Mouse (Mus musculus) testis, adult 2 months (tissue): ENCODE data around the gene Olfr1122. TPM values are rescaled to one million over a fixed set of nuclear protein-coding genes. Genes with fewer than 3 reads are reported as not detected.
"Not testable (repeated sequence)": the region's sequence is repeated elsewhere in the genome, so short reads cannot be mapped to it uniquely, and the experiment has no call there.

Experiments used
- H3K27ac ChIP-seq: fragments of 200-500 bp; 2 replicates; pipeline ENCODE4 v1.5.1; 2012; ENCODE audit warnings: low read depth, low read length; ENCODE audit not compliant: control insufficient read depth, insufficient read depth
- H3K27me3 ChIP-seq: fragments of 200-500 bp; 2 replicates; pipeline ENCODE4 v1.6.1; 2012; ENCODE audit warnings: mild to moderate bottlenecking, low read length, moderate library complexity; ENCODE audit not compliant: control insufficient read depth, insufficient read depth
- H3K36me3 ChIP-seq: fragments of 200-500 bp; 2 replicates; pipeline ENCODE4 v1.6.1; 2012; ENCODE audit warnings: mild to moderate bottlenecking, low read length; ENCODE audit not compliant: control insufficient read depth, insufficient read depth
- H3K4me1 ChIP-seq: fragments of 200-500 bp; 2 replicates; pipeline ENCODE4 v1.6.1; 2012; ENCODE audit warnings: low read length; ENCODE audit not compliant: control insufficient read depth, insufficient read depth
- H3K4me3 ChIP-seq: fragments of 200-500 bp; 2 replicates; pipeline ENCODE4 v1.5.1; 2012; ENCODE audit warnings: low read depth, mild to moderate bottlenecking, low read length, moderate library complexity, mixed read lengths; ENCODE audit not compliant: control insufficient read depth
- CTCF ChIP-seq: fragments of 200-500 bp; IDR thresholded peaks from 2 replicates; pipeline ENCODE4 v1.5.1; 2012; ENCODE audit warnings: low read depth, mild to moderate bottlenecking, inconsistent platforms, low read length, moderate library complexity; ENCODE audit not compliant: control insufficient read depth, insufficient read depth, insufficient replicate concordance
- POLR2A ChIP-seq: fragments of 200-500 bp; IDR thresholded peaks from 2 replicates; pipeline ENCODE4 v1.6.1; 2012; ENCODE audit warnings: low read depth, mild to moderate bottlenecking, inconsistent platforms, low read length, moderate library complexity; ENCODE audit not compliant: control insufficient read depth
- polyA plus RNA-seq: library from polyadenylated mRNA; depleted of rRNA; stranded (reverse); fragments of >200 nt; gene quantifications from 2 replicates; pipeline ENCODE4 v1.2.3, GENCODE M21; 2012; rRNA removed

The Olfr1122 gene
- polyA plus RNA-seq, result not detected in 2 replicates

- no peak within 1 kb of the TSS for H3K27ac ChIP-seq
- no peaks in the 10 kb centered on the region for H3K27me3 ChIP-seq
- H3K4me3 ChIP-seq, result no peak within 1 kb of the TSS
- no peaks in the 10 kb centered on the region for H3K36me3 ChIP-seq
- H3K4me1 ChIP-seq, result no peaks in the 10 kb centered on the region
- TF ChIP-seq CTCF (no peak), POLR2A (no peak)
Observed at GRCm38 (mm10) chr2:87385549-87385948, at the start of gene Olfr1122. Gene Olfr1122, plus strand, starts transcription at chr2:87385849.

GRCm38 (mm10) chr2:87354515-87354914 lies 31.1 kb upstream of the Olfr1122 start, which contains the start of gene Olfr1120:
Gene Olfr1120, plus strand, starts transcription at chr2:87354815.
- no peak within 1 kb of the TSS for H3K4me3 ChIP-seq
- H3K27me3 ChIP-seq, result no peaks in the 10 kb centered on the region
- H3K36me3 ChIP-seq, result no peaks in the 10 kb centered on the region
- no peaks in the 10 kb centered on the region for H3K4me1 ChIP-seq
- H3K27ac ChIP-seq, result no peak within 1 kb of the TSS
- TF ChIP-seq POLR2A (no peak), CTCF (no peak)

GRCm38 (mm10) chr2:87360121-87360520 lies 25.5 kb upstream of the Olfr1122 start:
- not testable (repeated sequence) for H3K36me3 ChIP-seq, H3K27ac ChIP-seq, H3K4me1 ChIP-seq

GRCm38 (mm10) chr2:87369595-87369994 lies 16.1 kb upstream of the Olfr1122 start, which contains the start of gene Olfr1121:
Gene Olfr1121, plus strand, starts transcription at chr2:87369895.
- TF ChIP-seq CTCF (no peak), POLR2A (no peak)
- no peaks in the 10 kb centered on the region for H3K27me3 ChIP-seq
- no peak within 1 kb of the TSS for H3K4me3 ChIP-seq
- no peaks in the 10 kb centered on the region for H3K4me1 ChIP-seq
- H3K36me3 ChIP-seq, result no peaks in the 10 kb centered on the region
- H3K27ac ChIP-seq, result no peak within 1 kb of the TSS

More at GRCm38 (mm10) chr2:87360121-87360520, 25.5 kb upstream of the Olfr1122 start:
- H3K27me3 ChIP-seq, H3K4me3 ChIP-seq: not testable (repeated sequence)

- Histone ChIP-seq H3K27ac (no peak overlapping the region), H3K36me3 (no peaks in the 10 kb centered on the region), H3K4me1 (no peaks in the 10 kb centered on the region), H3K4me3 (no peak overlapping the region), H3K27me3 (no peaks in the 10 kb centered on the region)
- TF ChIP-seq POLR2A (no peak), CTCF (no peak)
Observed at GRCm38 (mm10) chr2:87371726-87372125, 13.9 kb upstream of the Olfr1122 start.

- TF ChIP-seq POLR2A (no peak), CTCF (no peak)
- Histone ChIP-seq H3K36me3 (no peaks in the 10 kb centered on the region), H3K27me3 (no peaks in the 10 kb centered on the region), H3K4me3 (no peak overlapping the region), H3K4me1 (no peaks in the 10 kb centered on the region), H3K27ac (no peak overlapping the region)
Observed at GRCm38 (mm10) chr2:87383935-87384334, 1.7 kb upstream of the Olfr1122 start.

- not testable (repeated sequence) for H3K4me1 ChIP-seq, H3K27me3 ChIP-seq, H3K36me3 ChIP-seq, H3K27ac ChIP-seq, H3K4me3 ChIP-seq
Observed at GRCm38 (mm10) chr2:87393605-87394004, 8.0 kb downstream of the Olfr1122 start.

- H3K4me3 ChIP-seq, H3K27me3 ChIP-seq, H3K36me3 ChIP-seq, H3K27ac ChIP-seq, H3K4me1 ChIP-seq: not testable (repeated sequence)
Observed at GRCm38 (mm10) chr2:87394686-87395085, 9.0 kb downstream of the Olfr1122 start.
